Mouse (Mus musculus): Measurements from ENCODE around the gene Fbxw4.

- TF ChIP-seq CTCF (conservative IDR thresholded peaks at IDR 0.05; ENCODE audit: insufficient read depth, insufficient read length, low read depth, low read length): no peak
- no peak for TF ChIP-seq POLR2A (IDR thresholded peaks at IDR 0.05; ENCODE audit: low read depth, low read length)
These were observed 28.5 kb downstream of the Fbxw4 start for GRCm38 (mm10) chr19:45631584-45631983.

All from kidney, adult 2 months (tissue).